Mouse (Mus musculus): ENCODE results near the gene Gm43517.

Gene Gm43517

GRCm38 (mm10) chr12:49396776-49397175 is 11.8 kb downstream of the Gm43517 start:
- in situ Hi-C loops (cut with MboI; ENCODE audit: low pct_unique_long_range_greater_than_20kb in 1 of 2, low sequenced_read_pairs in 2 of 2, unreplicated experiment in 1 of 2): loop anchor here in 1 of 2 experiments (25.0 kb wide), 1 partner anchor 1566 kb away; no protein-coding TSS in a partner anchor

- in situ Hi-C loops (cut with MboI; ENCODE audit: low pct_unique_long_range_greater_than_20kb in 1 of 2, low sequenced_read_pairs in 2 of 2, unreplicated experiment in 1 of 2): loop anchor here in 1 of 2 experiments (25.0 kb wide), 1 partner anchor 1565 kb away; no protein-coding TSS in a partner anchor
These were observed 12.6 kb downstream of the Gm43517 start for GRCm38 (mm10) chr12:49397443-49398162.

- in situ Hi-C loops (cut with MboI; ENCODE audit: low pct_unique_long_range_greater_than_20kb in 1 of 2, low sequenced_read_pairs in 2 of 2, unreplicated experiment in 1 of 2): loop anchor here in 1 of 2 experiments (25.0 kb wide), 1 partner anchor 1564 kb away; no protein-coding TSS in a partner anchor
These were observed 13.2 kb downstream of the Gm43517 start for GRCm38 (mm10) chr12:49398163-49398540.

- in situ Hi-C loops (cut with MboI; ENCODE audit: low pct_unique_long_range_greater_than_20kb in 1 of 2, low sequenced_read_pairs in 2 of 2, unreplicated experiment in 1 of 2): loop anchor here in 1 of 2 experiments (25.0 kb wide), 1 partner anchor 1564 kb away; no protein-coding TSS in a partner anchor
These were observed 13.7 kb downstream of the Gm43517 start for GRCm38 (mm10) chr12:49398636-49399035.

GRCm38 (mm10) chr12:49399611-49400010 is 14.6 kb downstream of the Gm43517 start:
- in situ Hi-C loops (cut with MboI; ENCODE audit: low pct_unique_long_range_greater_than_20kb in 1 of 2, low sequenced_read_pairs in 2 of 2, unreplicated experiment in 1 of 2): loop anchor here in 1 of 2 experiments (25.0 kb wide), 1 partner anchor 1563 kb away; no protein-coding TSS in a partner anchor

- in situ Hi-C loops (cut with MboI; ENCODE audit: low pct_unique_long_range_greater_than_20kb in 1 of 2, low sequenced_read_pairs in 2 of 2, unreplicated experiment in 1 of 2): no loop called here
These were observed 15.3 kb downstream of the Gm43517 start for GRCm38 (mm10) chr12:49400036-49400852.

GRCm38 (mm10) chr12:49400853-49401118 is 15.8 kb downstream of the Gm43517 start:
- in situ Hi-C loops (cut with MboI; ENCODE audit: low pct_unique_long_range_greater_than_20kb in 1 of 2, low sequenced_read_pairs in 2 of 2, unreplicated experiment in 1 of 2): no loop called here

- in situ Hi-C loops (cut with MboI; ENCODE audit: low pct_unique_long_range_greater_than_20kb in 1 of 2, low sequenced_read_pairs in 2 of 2, unreplicated experiment in 1 of 2): no loop called here
These were observed 16.3 kb downstream of the Gm43517 start for GRCm38 (mm10) chr12:49401119-49401795.

- in situ Hi-C loops (cut with MboI; ENCODE audit: low pct_unique_long_range_greater_than_20kb in 1 of 2, low sequenced_read_pairs in 2 of 2, unreplicated experiment in 1 of 2): no loop called here
These were observed 16.8 kb downstream of the Gm43517 start for GRCm38 (mm10) chr12:49401796-49402130.

- in situ Hi-C loops (cut with MboI; ENCODE audit: low pct_unique_long_range_greater_than_20kb in 1 of 2, low sequenced_read_pairs in 2 of 2, unreplicated experiment in 1 of 2): no loop called here
These were observed 24.9 kb downstream of the Gm43517 start for GRCm38 (mm10) chr12:49409833-49410232.

GRCm38 (mm10) chr12:49417963-49418362 is 33.0 kb downstream of the Gm43517 start:
- in situ Hi-C loops (cut with MboI; ENCODE audit: low pct_unique_long_range_greater_than_20kb in 1 of 2, low sequenced_read_pairs in 2 of 2, unreplicated experiment in 1 of 2): no loop called here

All from mouse embryonic stem cell (cell line).